Mouse (Mus musculus): Measurements from ENCODE around the gene Tnfaip6.

DNA sequence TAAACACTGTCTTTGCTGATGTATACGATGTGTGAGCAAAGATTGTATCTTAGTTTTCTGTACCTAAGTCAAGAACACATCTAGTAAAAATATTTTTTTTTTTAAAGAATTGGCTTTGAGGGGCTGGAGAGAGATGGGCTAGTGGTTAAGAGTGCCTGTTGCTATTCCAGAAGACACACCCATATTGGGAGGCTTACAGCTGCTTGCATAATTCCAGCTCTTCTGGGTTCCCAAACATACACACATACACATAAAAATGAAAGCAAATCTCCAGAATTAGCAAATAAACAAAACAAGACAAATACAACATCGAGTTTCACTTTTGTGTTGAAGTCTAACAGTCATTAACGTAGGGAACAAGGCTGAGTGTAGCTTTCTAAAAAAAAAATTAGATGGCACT, 46.2 kb downstream of the Tnfaip6 start:
- TF ChIP-seq CTCF (IDR thresholded peaks at IDR 0.05; ENCODE audit: control insufficient read depth, insufficient read depth, low read length) (no peak), POLR2A (IDR thresholded peaks at IDR 0.05; ENCODE audit: borderline replicate concordance, control insufficient read depth, low read depth, low read length) (no peak)

All from bone marrow, adult 2 months (tissue).